19 mouse cellular contexts compared by ENCODE assay signal in genomic region chr11:57654386-57654785, GRCm38 (mm10). TPM values are rescaled to one million over a fixed set of nuclear protein-coding genes. Genes with fewer than 3 reads are reported as not detected.
DNase-seq lines count a peak whose midpoint lies in the region; ATAC-seq and TF ChIP-seq lines count a peak whose summit lies in the region.
"Had no signal": no experiment of that assay in that cellular context is flagged by ENCODE, and none has a peak within 500 bp of the region (broad histone marks: within the 10 kb centered on the region; RNA-seq: fewer than 3 reads in every experiment).

No protein-coding gene starts in this region.

- no peak for ATAC-seq in erythroblast, adult 5-6 weeks (replicated peaks; ENCODE audit: low FRiP score, poor library complexity, severe bottlenecking)
- ATAC-seq in hindbrain, postnatal 0 days, result no peak
- ATAC-seq: forebrain, embryonic 15.5 days; hindbrain, embryonic 16.5 days had no signal

- no peaks in the 10 kb centered on the region for H3K9me3 ChIP-seq in erythroblast, embryonic 14.5 days (ENCODE audit: control insufficient read depth, low read length)
- no peaks in the 10 kb centered on the region for H3K9me3 ChIP-seq in hindbrain, embryonic 10.5 days
- H3K9me3 ChIP-seq in hindbrain, postnatal 0 days (ENCODE audit: low read length), result no peaks in the 10 kb centered on the region
- H3K9me3 ChIP-seq: embryonic facial prominence, embryonic 15.5 days; forebrain, embryonic 15.5 days; heart, embryonic 15.5 days; lung, embryonic 15.5 days had no signal

- peaks cover 100% of the 10 kb centered on the region for H3K4me1 ChIP-seq in erythroblast, embryonic 14.5 days (ENCODE audit: control insufficient read depth)
- H3K4me1 ChIP-seq in hindbrain, embryonic 10.5 days (replicated peaks), result peaks cover 87% of the 10 kb centered on the region
- peaks cover 14% of the 10 kb centered on the region; the same call in 1 of the 2 replicates for H3K4me1 ChIP-seq in hindbrain, postnatal 0 days (ENCODE audit: insufficient read depth, low read length)
- peaks cover 54% of the 10 kb centered on the region for H3K4me1 ChIP-seq in small intestine, adult 2 months (ENCODE audit: control insufficient read depth, insufficient read depth, insufficient read length, low read length)

- no peaks in the 10 kb centered on the region for H3K27me3 ChIP-seq in erythroblast, embryonic 14.5 days (ENCODE audit: control insufficient read depth)
- peaks cover 50% of the 10 kb centered on the region; the same call in 1 of the 2 replicates for H3K27me3 ChIP-seq in hindbrain, embryonic 10.5 days (ENCODE audit: insufficient read depth, poor library complexity, severe bottlenecking)
- H3K27me3 ChIP-seq in hindbrain, postnatal 0 days (ENCODE audit: insufficient read depth, low read length), result no peaks in the 10 kb centered on the region
- H3K27me3 ChIP-seq in small intestine, adult 2 months (ENCODE audit: control insufficient read depth, insufficient read depth, low read length), result no peaks in the 10 kb centered on the region
- H3K27me3 ChIP-seq: embryonic facial prominence, embryonic 15.5 days; forebrain, embryonic 15.5 days; heart, embryonic 15.5 days; lung, embryonic 15.5 days had no signal

- H3K27ac ChIP-seq in hindbrain, embryonic 10.5 days, result peak overlapping the region; percentile 76
- no peak overlapping the region for H3K27ac ChIP-seq in hindbrain, postnatal 0 days
- H3K27ac ChIP-seq in small intestine, adult 2 months (ENCODE audit: insufficient read depth, low read depth, low read length), result peak overlapping the region; percentile 44; the same call in 1 of the 2 replicates
- H3K27ac ChIP-seq: embryonic facial prominence, embryonic 15.5 days; forebrain, embryonic 15.5 days; heart, embryonic 15.5 days; lung, embryonic 15.5 days had no signal

- no peak for TF ChIP-seq POLR2A in small intestine, adult 2 months (IDR thresholded peaks at IDR 0.05; ENCODE audit: low read depth, low read length)

- DNase-seq in hindbrain, embryonic 10.5 days (ENCODE audit: low spot score), result peak; percentile 38
- DNase-seq in hindbrain, postnatal 0 days (ENCODE audit: low spot score), result no peak
- peak; percentile 2 for DNase-seq in thymus, postnatal 14 days
- no peak for DNase-seq in thymus, adult 18-20 months
- DNase-seq in cerebellum, postnatal 36 days, result no peak
- DNase-seq: cerebellum, adult 11 months; cerebellum, postnatal 25 days; kidney, adult 18-20 months; kidney, postnatal 4 days; left cerebral cortex, postnatal 4 days; right cerebral cortex, postnatal 4 days had no signal

- TF ChIP-seq CTCF in hindbrain, postnatal 0 days (IDR thresholded peaks at IDR 0.05; ENCODE audit: low read depth), result no peak
- no peak for TF ChIP-seq CTCF in small intestine, adult 2 months (IDR thresholded peaks at IDR 0.05; ENCODE audit: extremely low read depth, insufficient read length, insufficient replicate concordance, low read depth, low read length)

- WGBS in hindbrain, embryonic 10.5 days, result 26% methylated on average over 4 of the region's 4 CpGs
- 39% methylated on average over 4 of the region's 4 CpGs for WGBS in hindbrain, postnatal 0 days
- 45% methylated on average over 4 of the region's 4 CpGs for WGBS in small intestine, adult 2 months

- H3K9ac ChIP-seq in hindbrain, postnatal 0 days (replicated peaks; ENCODE audit: low read length), result no peak overlapping the region
- H3K9ac ChIP-seq: embryonic facial prominence, embryonic 15.5 days; forebrain, embryonic 15.5 days; heart, embryonic 15.5 days; lung, embryonic 15.5 days had no signal

- peak overlapping the region; percentile 49 for H3K4me3 ChIP-seq in erythroblast, embryonic 14.5 days (replicated peaks)
- 0 out of 2 replicates have a peak overlapping the region, but pooled peaks have one; percentile 5 for H3K4me3 ChIP-seq in hindbrain, embryonic 10.5 days
- H3K4me3 ChIP-seq in hindbrain, postnatal 0 days (ENCODE audit: low read length), result no peak overlapping the region
- no peak overlapping the region for H3K4me3 ChIP-seq in small intestine, adult 2 months (ENCODE audit: low read depth, low read length)
- H3K4me3 ChIP-seq: embryonic facial prominence, embryonic 15.5 days; forebrain, embryonic 15.5 days; heart, embryonic 15.5 days; lung, embryonic 15.5 days had no signal

- no peak overlapping the region for H3K4me2 ChIP-seq in hindbrain, postnatal 0 days (ENCODE audit: low read depth, low read length)
- H3K4me2 ChIP-seq: embryonic facial prominence, embryonic 15.5 days; forebrain, embryonic 15.5 days; heart, embryonic 15.5 days; lung, embryonic 15.5 days had no signal

- peaks cover 81% of the 10 kb centered on the region for H3K36me3 ChIP-seq in erythroblast, embryonic 14.5 days (ENCODE audit: control insufficient read depth)
- H3K36me3 ChIP-seq in hindbrain, embryonic 10.5 days, result no peaks in the 10 kb centered on the region
- H3K36me3 ChIP-seq in hindbrain, postnatal 0 days (ENCODE audit: insufficient read depth, low read length), result no peaks in the 10 kb centered on the region
- H3K36me3 ChIP-seq in small intestine, adult 2 months (ENCODE audit: control insufficient read depth, insufficient read depth, low read length), result peaks cover 2% of the 10 kb centered on the region; the same call in 1 of the 2 replicates
- H3K36me3 ChIP-seq: embryonic facial prominence, embryonic 15.5 days; forebrain, embryonic 15.5 days; heart, embryonic 15.5 days; lung, embryonic 15.5 days had no signal

RNA-seq across cellular contexts. Expression of gene Galnt10, which starts 9.1 kb away (rescaled TPM):
- 7.3 and 7.8 TPM in 2 replicates for polyA plus RNA-seq in erythroblast, embryonic 14.5 days (2012)
- 39.4 and 43.5 TPM in 2 replicates for total RNA-seq in erythroblast, adult 5-6 weeks (2015; ENCODE audit: low replicate concordance)
- 102 and 103 TPM in 2 replicates for total RNA-seq in erythroblast, adult 5-6 weeks (2017; ENCODE audit: low replicate concordance)
- 21.2 and 22.7 TPM in 2 replicates for polyA plus RNA-seq in hindbrain, embryonic 10.5 days (2016; fragmentation: Nextera tagmentation; extraction: Ambion mirVana)
- 20.3 and 23.2 TPM in 2 replicates for total RNA-seq in hindbrain, postnatal 0 days (2014; rRNA removed)
- polyA plus RNA-seq in hindbrain, postnatal 0 days (2015; fragmentation: Nextera tagmentation; extraction: Ambion mirVana), result 10.5 and 10.9 TPM in 2 replicates
- polyA plus RNA-seq in small intestine, adult 2 months (2012; rRNA removed), result 21.6 and 37.0 TPM in 2 replicates

Comparison
In these comparisons a context has a peak if more than half of its experiments do, and no peak if none do; other contexts are left out.
1. H3K4me3 ChIP-seq: peak in erythroblast, embryonic 14.5 days (single experiment) and hindbrain, embryonic 10.5 days (single experiment); none in hindbrain, postnatal 0 days (single experiment) and small intestine, adult 2 months (single experiment).
2. DNase-seq: peak in hindbrain, embryonic 10.5 days (single experiment) and thymus, postnatal 14 days (single experiment); none in hindbrain, postnatal 0 days (single experiment), thymus, adult 18-20 months (0 of 2) and cerebellum, postnatal 36 days (0 of 2).